Mouse (Mus musculus) heart, postnatal 25 days (tissue): ENCODE results near the gene Kcnj5. TPM values are rescaled to one million over a fixed set of nuclear protein-coding genes. Genes with fewer than 3 reads are reported as not detected.

ENCODE experiments used
- DNase-seq: peaks from one replicate; pipeline ENCODE4 v3.0.0; 2022; ENCODE audit warnings: low spot score
- intact Hi-C: fragments of 180-260 bp; cut with DNase I; formaldehyde crosslinking; loops from one replicate; pipeline ENCODE4 v1.15.1; 2025
- total RNA-seq, 2 experiments: library from RNA; stranded (reverse); gene quantifications; 2 replicates each; pipeline ENCODE4 v1.2.3; 2021

Gene Kcnj5
- total RNA-seq, 2 experiments from 2014 or later: 50.8 to 56.0 TPM

- no peak for DNase-seq
- intact Hi-C loops: no loop called here
These were observed 15.4 kb downstream of the Kcnj5 start for GRCm38 (mm10) chr9:32328777-32329176.

- DNase-seq: no peak
- intact Hi-C loops: no loop called here
These were observed 20.5 kb downstream of the Kcnj5 start for GRCm38 (mm10) chr9:32323610-32324009.

- intact Hi-C loops: no loop called here
- peak; percentile 26 for DNase-seq
These were observed 24.0 kb downstream of the Kcnj5 start for GRCm38 (mm10) chr9:32320167-32320566.

- intact Hi-C loops: loop anchor here (2.0 kb wide), 1 partner anchor 25 kb away; no protein-coding TSS in a partner anchor
- DNase-seq: no peak
These were observed 28.2 kb downstream of the Kcnj5 start for GRCm38 (mm10) chr9:32315999-32316398.

DNA sequence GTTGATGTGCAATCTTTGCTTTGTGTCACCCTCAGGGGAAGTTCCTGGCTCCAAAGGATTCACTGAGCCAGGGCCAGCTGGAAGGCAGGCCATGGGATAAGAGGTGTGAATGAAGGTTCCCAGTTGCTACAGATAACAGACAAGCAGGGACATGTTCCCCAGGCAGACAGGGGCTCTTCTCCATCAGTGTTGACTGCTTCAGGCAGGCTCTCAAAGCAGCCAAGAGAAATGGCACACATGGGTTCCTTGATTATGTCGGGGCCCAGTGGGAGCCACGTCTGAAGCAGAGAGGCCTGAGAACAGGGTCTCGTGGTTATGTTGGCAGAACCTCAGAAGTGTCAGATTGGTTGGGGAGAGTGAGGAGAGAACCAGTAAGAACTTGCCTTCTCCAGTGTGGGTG is 30.1 kb downstream of the Kcnj5 start:
- intact Hi-C loops: loop anchor here (2.0 to 5.0 kb wide), 2 partner anchors 27 to 42 kb away; no protein-coding TSS in a partner anchor
- DNase-seq: peak; percentile 65

- no peak for DNase-seq
- intact Hi-C loops: loop anchor here (5.0 kb wide), 1 partner anchor 40 kb away; no protein-coding TSS in a partner anchor
These were observed 31.9 kb downstream of the Kcnj5 start for GRCm38 (mm10) chr9:32312208-32312607.

- no peak for DNase-seq
- intact Hi-C loops: loop anchor here (5.0 kb wide), 1 partner anchor 39 kb away; no protein-coding TSS in a partner anchor
These were observed 32.4 kb downstream of the Kcnj5 start for GRCm38 (mm10) chr9:32311786-32312185.

- intact Hi-C loops: no loop called here
These were observed 41.5 kb downstream of the Kcnj5 start for GRCm38 (mm10) chr9:32302501-32303150.

DNA sequence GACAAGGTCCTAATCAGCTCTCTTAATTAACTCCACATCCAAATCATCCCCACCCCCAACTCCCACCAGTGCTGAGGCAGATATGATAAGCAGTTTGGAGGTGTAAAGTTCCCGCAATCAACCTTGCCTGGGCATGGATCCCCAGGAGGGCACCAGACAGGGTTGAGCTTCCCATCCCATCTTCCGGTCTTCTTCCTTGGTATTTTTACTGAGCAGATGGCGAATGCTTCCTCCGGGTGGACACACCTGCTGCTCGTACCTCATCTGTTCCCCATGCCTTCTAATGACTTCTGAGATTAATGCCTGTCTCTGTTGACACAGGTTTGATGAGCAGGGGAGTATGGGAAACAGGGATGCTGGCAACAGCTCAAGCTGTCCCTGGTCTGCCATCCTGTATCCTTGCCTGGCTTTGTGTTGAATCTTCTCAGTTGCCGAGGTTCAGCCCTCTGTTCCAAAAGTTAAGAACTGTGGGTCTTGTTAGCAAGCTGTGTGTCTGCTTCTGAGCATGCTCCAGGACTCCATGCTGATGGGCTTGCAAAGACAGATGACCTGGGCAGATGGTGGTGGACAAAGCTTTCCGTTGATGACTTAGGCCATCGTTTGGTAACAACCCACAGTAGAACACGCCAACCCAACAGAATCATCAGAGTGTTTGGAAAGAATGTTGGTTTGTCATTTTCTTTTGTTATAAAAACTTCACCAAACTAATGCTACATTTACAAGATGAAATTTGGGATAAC is 48.9 kb downstream of the Kcnj5 start:
- intact Hi-C loops: no loop called here
- DNase-seq: no peak

More at GRCm38 (mm10) chr9:32302501-32303150, 41.5 kb downstream of the Kcnj5 start:
- DNase-seq: no peak

- intact Hi-C loops: no loop called here
- peak; percentile 6 for DNase-seq
These were observed 51.5 kb downstream of the Kcnj5 start for GRCm38 (mm10) chr9:32292686-32293085.

- intact Hi-C loops: no loop called here
- DNase-seq: no peak
These were observed 52.5 kb downstream of the Kcnj5 start for GRCm38 (mm10) chr9:32291618-32292017.

DNA sequence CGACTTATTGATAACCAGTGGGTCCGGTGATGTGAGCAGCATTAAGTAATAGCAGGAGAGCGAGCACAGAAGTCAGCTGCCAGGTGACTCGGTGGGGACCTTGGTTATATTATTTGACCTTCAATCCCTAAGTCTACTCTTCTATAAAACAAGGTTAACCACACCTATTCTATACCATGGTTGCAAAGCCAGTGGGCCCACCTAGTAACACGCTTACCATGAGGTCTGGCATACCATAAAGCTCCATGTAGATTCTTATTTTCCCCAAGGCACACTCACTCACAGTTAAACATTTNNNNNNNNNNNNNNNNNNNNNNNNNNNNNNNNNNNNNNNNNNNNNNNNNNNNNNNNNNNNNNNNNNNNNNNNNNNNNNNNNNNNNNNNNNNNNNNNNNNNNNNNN is 60.6 kb downstream of the Kcnj5 start:
- intact Hi-C loops: no loop called here
- DNase-seq: no peak

DNA sequence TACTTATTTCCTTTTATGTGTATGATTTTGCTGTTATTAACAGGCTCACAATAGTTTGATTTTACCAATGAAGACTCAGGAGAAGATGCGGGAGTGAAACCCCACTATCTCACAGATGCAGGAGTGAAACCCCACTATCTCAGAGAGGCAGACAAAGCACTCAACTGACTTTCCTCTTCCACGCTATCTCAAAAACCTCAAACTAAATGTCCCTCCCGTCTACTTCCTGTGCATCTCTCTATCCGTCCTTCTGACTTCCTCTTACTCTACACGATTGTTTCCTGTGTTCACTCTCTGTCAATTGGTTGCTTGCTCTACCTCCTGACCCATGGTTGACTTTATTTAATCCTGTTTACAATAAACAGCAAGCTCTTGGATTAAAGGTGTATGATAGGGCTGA is 63.7 kb downstream of the Kcnj5 start:
- intact Hi-C loops: no loop called here
- DNase-seq: no peak

- intact Hi-C loops: no loop called here
- DNase-seq: no peak
These were observed 64.4 kb downstream of the Kcnj5 start for GRCm38 (mm10) chr9:32279789-32280188.

GRCm38 (mm10) chr9:32278052-32278451 is 66.1 kb downstream of the Kcnj5 start:
- DNase-seq: no peak
- intact Hi-C loops: no loop called here

GRCm38 (mm10) chr9:32271896-32272444 is 72.2 kb downstream of the Kcnj5 start:
- DNase-seq: no peak
- intact Hi-C loops: loop anchor here (1.0 to 5.0 kb wide), 5 partner anchors 40 to 975 kb away; no protein-coding TSS in a partner anchor

Other genes starting within 250 kb of the Kcnj5 start
- 10 to 100 TPM; 20.3 to 21.7 TPM for gene Arhgap32, start 228.2 kb downstream of the Kcnj5 start, total RNA-seq
- not detected for gene Kcnj1, start 28.1 kb upstream of the Kcnj5 start, total RNA-seq
- 10 to 100 TPM; 26.4 to 28.2 TPM for gene Fli1, start 198.5 kb upstream of the Kcnj5 start, total RNA-seq